Mouse (Mus musculus): ENCODE results near the gene P3h4. TPM values are rescaled to one million over a fixed set of nuclear protein-coding genes. Genes with fewer than 3 reads are reported as not detected.

The P3h4 gene
- 10 to 100 TPM in 1 of 2 experiments, 1 to 10 TPM in 1; 9.8 to 11.2 TPM for total RNA-seq (2021)
- long read RNA-seq, transcript P3h4-201 (8 exons, 2,178 nt), result major isoform, 15 of 20 reads
- long read RNA-seq, partial matches to known transcripts, result 4 of 20 reads
- long read RNA-seq, other reads (novel, unspliced or antisense), result 1 of 20 reads

- DNase-seq (ENCODE audit: low spot score in 2 of 2), result peak; percentile 56 to 76
Measured at GRCm38 (mm10) chr11:100414021-100414913, at the start of gene P3h4. TSS of gene P3h4 (minus strand) at chr11:100414836.

GRCm38 (mm10) chr11:100462699-100463098 lies 48.1 kb upstream of the P3h4 start:
- DNase-seq (ENCODE audit: low spot score in 2 of 2), result peak; percentile 41 to 82

- no peak for DNase-seq (ENCODE audit: low spot score in 2 of 2)
Measured at GRCm38 (mm10) chr11:100457711-100458110, 43.1 kb upstream of the P3h4 start.

GRCm38 (mm10) chr11:100457247-100457646 lies 42.6 kb upstream of the P3h4 start:
- no peak for DNase-seq (ENCODE audit: low spot score in 2 of 2)

GRCm38 (mm10) chr11:100442625-100443024 lies 28.0 kb upstream of the P3h4 start:
- peak in 1 of 2 experiments; percentile 29 for DNase-seq (ENCODE audit: low spot score in 2 of 2)

GRCm38 (mm10) chr11:100441797-100442196 lies 27.2 kb upstream of the P3h4 start, which contains the start of the genes Nt5c3b and Klhl10:
TSS of gene Nt5c3b (minus strand) at chr11:100441808.
TSS of gene Klhl10 (plus strand) at chr11:100441917.
- no peak for DNase-seq (ENCODE audit: low spot score in 2 of 2)

GRCm38 (mm10) chr11:100440691-100441522 lies 26.3 kb upstream of the P3h4 start:
- peak; percentile 77 to 87 for DNase-seq (ENCODE audit: low spot score in 2 of 2)

- no peak for DNase-seq (ENCODE audit: low spot score in 2 of 2)
Measured at GRCm38 (mm10) chr11:100437901-100438300, 23.3 kb upstream of the P3h4 start.

GRCm38 (mm10) chr11:100435678-100436246 lies 21.1 kb upstream of the P3h4 start:
- DNase-seq (ENCODE audit: low spot score in 2 of 2), result no peak

- no peak for DNase-seq (ENCODE audit: low spot score in 2 of 2)
Measured at GRCm38 (mm10) chr11:100432002-100432401, 17.4 kb upstream of the P3h4 start.

- DNase-seq (ENCODE audit: low spot score in 2 of 2), result no peak
Measured at GRCm38 (mm10) chr11:100430052-100430451, 15.4 kb upstream of the P3h4 start.

GRCm38 (mm10) chr11:100428612-100429199 lies 14.1 kb upstream of the P3h4 start:
- peak in 1 of 2 experiments; percentile 28 for DNase-seq (ENCODE audit: low spot score in 2 of 2)

GRCm38 (mm10) chr11:100426820-100427219 lies 12.2 kb upstream of the P3h4 start:
- no peak for DNase-seq (ENCODE audit: low spot score in 2 of 2)

- peak; percentile 31 to 81 for DNase-seq (ENCODE audit: low spot score in 2 of 2)
Measured at GRCm38 (mm10) chr11:100425851-100426250, 11.2 kb upstream of the P3h4 start.

- no peak for DNase-seq (ENCODE audit: low spot score in 2 of 2)
Measured at GRCm38 (mm10) chr11:100423836-100424235, 9.2 kb upstream of the P3h4 start.

GRCm38 (mm10) chr11:100421537-100421936 lies 6.9 kb upstream of the P3h4 start:
- no peak for DNase-seq (ENCODE audit: low spot score in 2 of 2)

- DNase-seq (ENCODE audit: low spot score in 2 of 2), result no peak
Measured at GRCm38 (mm10) chr11:100414914-100415822, 532 bp upstream of the P3h4 start, which contains the start of gene Fkbp10. TSS of gene Fkbp10 (plus strand) at chr11:100415697.

GRCm38 (mm10) chr11:100413541-100413940 lies 1.1 kb downstream of the P3h4 start:
- DNase-seq (ENCODE audit: low spot score in 2 of 2), result no peak

GRCm38 (mm10) chr11:100411736-100412135 lies 2.9 kb downstream of the P3h4 start:
- no peak for DNase-seq (ENCODE audit: low spot score in 2 of 2)

- DNase-seq (ENCODE audit: low spot score in 2 of 2), result no peak
Measured at GRCm38 (mm10) chr11:100409686-100410085, 5.0 kb downstream of the P3h4 start.
